Mouse (Mus musculus) hindbrain, embryonic 14.5 days (tissue): ENCODE results near the gene Aes. TPM values are rescaled to one million over a fixed set of nuclear protein-coding genes. Genes with fewer than 3 reads are reported as not detected.
A peak's percentile ranks its signal among the peaks of the same experiment; 100 is the strongest.

Source experiments
- ATAC-seq: fragments of 200-750 bp; cut with Nextera tagmentation; 2 replicates; pipeline ENCODE4 v1.8.0; 2017; ENCODE audit warnings: moderate number of reproducible peaks, mild to moderate bottlenecking, moderate TSS enrichment, moderate library complexity; ENCODE audit not compliant: low FRiP score
- DNase-seq: peaks from one replicate; pipeline ENCODE4 v3.0.0-alpha.2; 2015; ENCODE audit warnings: low spot score
- H3K27ac ChIP-seq: fragments of 300-500 bp; sonication (generic); 2 replicates; pipeline ENCODE4 v1.5.1; 2014; ENCODE audit warnings: mild to moderate bottlenecking, moderate library complexity
- H3K27me3 ChIP-seq: fragments of 300-500 bp; sonication (generic); 2 replicates; pipeline ENCODE4 v1.6.1; 2014; ENCODE audit warnings: mild to moderate bottlenecking, low read length, mixed read lengths; ENCODE audit not compliant: control insufficient read depth, insufficient read depth
- H3K36me3 ChIP-seq: fragments of 300-500 bp; sonication (generic); replicated peaks from 2 replicates; pipeline ENCODE4 v1.6.1; 2014; ENCODE audit not compliant: control insufficient read depth, insufficient read depth
- H3K4me1 ChIP-seq: fragments of 300-500 bp; sonication (generic); replicated peaks from 2 replicates; pipeline ENCODE4 v1.6.1; 2014; ENCODE audit warnings: antibody characterized with exemption, low read length, mixed read lengths; ENCODE audit not compliant: control insufficient read depth, insufficient read depth
- H3K4me2 ChIP-seq: fragments of 300-500 bp; sonication (generic); replicated peaks from 2 replicates; pipeline ENCODE4 v1.6.1; 2014; ENCODE audit warnings: mild to moderate bottlenecking, moderate library complexity
- H3K4me3 ChIP-seq: fragments of 300-500 bp; sonication (generic); replicated peaks from 2 replicates; pipeline ENCODE4 v1.5.1; 2014; ENCODE audit warnings: mild to moderate bottlenecking, low read length
- H3K9ac ChIP-seq: fragments of 300-500 bp; sonication (generic); 2 replicates; pipeline ENCODE4 v1.6.1; 2014
- H3K9me3 ChIP-seq: fragments of 300-500 bp; sonication (generic); 2 replicates; pipeline ENCODE4 v1.6.1; 2016; ENCODE audit warnings: low read length; ENCODE audit not compliant: control insufficient read depth
- WGBS: fragments of 180-500 bp; shearing (Covaris S2); extraction: QIAGEN DNeasy Blood & Tissue Kit; methylation state at CpG from one replicate; pipeline ENCODE4 v1.1.7; 2014; 5-methylcytosine and 5-hydroxymethylcytosine counted together
- polyA plus RNA-seq: library from polyadenylated mRNA; unstranded; fragments of >200 nt; fragmentation: Nextera tagmentation; extraction: Ambion mirVana; gene quantifications from 2 replicates; pipeline ENCODE4 v1.2.1, GENCODE M21; 2014

Gene Aes
- polyA plus RNA-seq, 1 experiment from 2014 or later: 524 TPM

DNA sequence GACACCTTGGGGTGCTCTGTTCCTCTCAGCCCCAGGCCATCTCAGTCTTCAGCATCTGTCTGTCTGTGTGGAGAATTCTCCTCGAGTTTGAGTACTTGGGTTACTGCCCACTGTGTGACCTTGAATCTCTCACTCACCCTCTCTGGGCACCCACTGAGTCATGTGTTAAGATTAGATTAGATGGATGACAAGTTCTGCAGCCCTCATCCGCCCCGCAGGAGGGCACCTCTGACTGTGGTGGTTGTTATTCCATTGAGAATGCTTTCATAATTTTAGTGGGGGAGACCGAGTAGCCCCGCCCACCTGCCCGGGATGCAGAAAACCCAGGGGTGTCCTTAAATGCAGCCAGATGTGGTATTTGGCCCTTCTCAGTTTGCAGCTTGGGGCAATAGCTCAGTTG, 4.2 kb downstream of the Aes start:
- Histone ChIP-seq H3K4me1 (peaks cover 36% of the 10 kb centered on the region), H3K9me3 (no peaks in the 10 kb centered on the region), H3K4me2 (peak overlapping the region; percentile 40; the same call in 1 of the 2 replicates), H3K27me3 (peaks cover 33% of the 10 kb centered on the region), H3K9ac (no peak overlapping the region), H3K4me3 (no peak overlapping the region), H3K36me3 (peaks cover 57% of the 10 kb centered on the region), H3K27ac (no peak overlapping the region)
- WGBS: 53% methylated on average over 6 of the region's 6 CpGs
- no peak for ATAC-seq
- no peak for DNase-seq

DNA sequence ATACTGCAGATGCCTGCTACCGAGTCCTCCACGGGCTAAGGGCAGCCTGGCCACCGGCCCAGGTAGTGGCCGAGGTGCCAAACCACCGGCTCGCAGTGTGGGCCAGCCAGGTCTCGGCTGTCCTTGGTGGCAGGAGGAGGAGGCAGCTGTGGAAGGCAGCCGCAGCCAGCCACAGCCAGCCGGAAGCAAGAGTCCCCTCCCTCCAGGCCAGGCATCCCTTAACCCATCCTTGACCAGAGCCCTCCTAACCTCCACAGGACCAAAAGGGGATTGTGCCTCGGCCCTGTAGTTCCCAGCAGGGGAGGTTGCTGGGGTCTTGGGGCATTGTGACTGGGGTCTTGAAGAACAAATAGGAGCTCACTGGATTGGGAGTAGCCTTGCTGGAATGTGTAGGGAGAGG, 4.9 kb downstream of the Aes start:
- DNase-seq (no peak), ATAC-seq (no peak)
- Histone ChIP-seq H3K4me3 (no peak overlapping the region; the same call in 1 of the 2 replicates), H3K27me3 (peaks cover 33% of the 10 kb centered on the region), H3K9me3 (no peaks in the 10 kb centered on the region), H3K4me1 (peaks cover 37% of the 10 kb centered on the region), H3K4me2 (peak overlapping the region; percentile 40), H3K9ac (no peak overlapping the region), H3K36me3 (peaks cover 57% of the 10 kb centered on the region), H3K27ac (no peak overlapping the region)
- 8% methylated on average over 10 of the region's 10 CpGs for WGBS

DNA sequence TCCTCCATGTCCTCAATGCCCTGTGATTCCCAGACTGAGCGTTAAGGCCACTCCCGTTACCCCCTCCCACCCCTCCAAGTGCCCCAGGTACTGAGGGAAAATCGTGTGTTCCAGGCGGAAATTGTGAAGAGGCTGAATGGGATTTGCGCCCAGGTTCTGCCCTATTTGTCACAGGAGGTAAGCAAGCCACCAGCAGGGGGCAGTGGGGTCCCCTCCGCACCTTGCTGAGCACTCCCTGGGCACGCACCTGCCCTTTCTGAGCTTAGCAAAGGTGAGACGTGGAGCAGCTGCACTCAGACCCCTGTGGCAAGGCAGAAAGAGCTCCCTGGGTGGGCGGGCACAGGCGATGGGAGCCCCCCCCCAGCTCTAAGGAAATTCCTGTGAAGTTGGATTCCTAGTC, 5.4 kb downstream of the Aes start:
- Histone ChIP-seq H3K27ac (no peak overlapping the region), H3K4me3 (no peak overlapping the region), H3K9ac (no peak overlapping the region), H3K4me1 (peaks cover 42% of the 10 kb centered on the region), H3K36me3 (peaks cover 57% of the 10 kb centered on the region), H3K4me2 (no peak overlapping the region), H3K9me3 (no peaks in the 10 kb centered on the region), H3K27me3 (peaks cover 33% of the 10 kb centered on the region)
- DNase-seq (no peak), ATAC-seq (no peak)
- 22% methylated on average over 10 of the region's 10 CpGs for WGBS

DNA sequence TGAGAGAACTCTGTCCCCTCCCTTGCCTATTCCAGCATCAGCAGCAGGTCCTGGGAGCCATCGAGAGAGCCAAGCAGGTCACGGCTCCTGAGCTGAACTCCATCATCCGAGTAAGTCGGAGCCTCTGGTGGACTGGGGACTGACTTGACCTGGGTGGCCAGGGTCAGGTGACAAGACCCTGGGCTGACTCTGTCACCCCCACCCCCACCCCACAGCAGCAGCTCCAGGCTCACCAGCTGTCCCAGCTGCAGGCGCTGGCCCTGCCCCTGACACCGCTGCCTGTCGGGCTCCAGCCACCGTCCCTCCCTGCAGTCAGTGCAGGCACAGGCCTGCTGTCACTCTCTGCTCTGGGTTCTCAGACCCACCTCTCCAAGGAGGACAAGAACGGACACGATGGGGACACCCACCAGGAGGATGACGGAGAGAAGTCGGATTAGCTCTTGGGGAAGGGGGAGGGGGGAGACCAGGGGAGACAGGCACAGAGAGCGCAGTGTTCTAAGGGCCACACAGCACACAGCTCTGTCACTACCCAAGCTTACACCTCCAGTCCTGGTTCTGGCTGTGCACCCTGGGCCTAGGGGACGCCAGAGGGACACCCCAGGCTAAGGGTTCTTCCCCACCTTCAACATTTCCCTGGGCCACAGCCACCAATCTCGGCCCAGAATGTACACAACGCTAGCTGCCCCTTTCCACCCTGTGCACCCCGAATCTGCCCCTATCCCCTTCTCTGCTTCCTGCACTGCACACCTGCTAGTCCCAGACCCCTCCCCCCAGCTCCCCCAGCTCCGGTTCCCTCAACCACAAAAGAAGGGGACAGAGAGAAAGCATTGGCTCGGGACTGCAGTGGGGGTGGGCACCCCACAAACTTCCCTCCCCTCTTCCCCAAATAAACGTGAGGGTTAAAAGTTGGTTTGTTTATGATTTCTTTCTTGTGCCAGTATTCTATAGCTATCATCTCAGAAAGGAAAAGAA, 6.3 kb downstream of the Aes start:
- Histone ChIP-seq H3K9me3 (no peaks in the 10 kb centered on the region), H3K27me3 (peaks cover 33% of the 10 kb centered on the region), H3K36me3 (peaks cover 57% of the 10 kb centered on the region), H3K4me1 (peaks cover 47% of the 10 kb centered on the region), H3K27ac (no peak overlapping the region), H3K9ac (no peak overlapping the region), H3K4me3 (no peak overlapping the region), H3K4me2 (no peak overlapping the region)
- 36% methylated on average over 20 of the region's 20 CpGs for WGBS
- ATAC-seq (no peak), DNase-seq (no peak)

DNA sequence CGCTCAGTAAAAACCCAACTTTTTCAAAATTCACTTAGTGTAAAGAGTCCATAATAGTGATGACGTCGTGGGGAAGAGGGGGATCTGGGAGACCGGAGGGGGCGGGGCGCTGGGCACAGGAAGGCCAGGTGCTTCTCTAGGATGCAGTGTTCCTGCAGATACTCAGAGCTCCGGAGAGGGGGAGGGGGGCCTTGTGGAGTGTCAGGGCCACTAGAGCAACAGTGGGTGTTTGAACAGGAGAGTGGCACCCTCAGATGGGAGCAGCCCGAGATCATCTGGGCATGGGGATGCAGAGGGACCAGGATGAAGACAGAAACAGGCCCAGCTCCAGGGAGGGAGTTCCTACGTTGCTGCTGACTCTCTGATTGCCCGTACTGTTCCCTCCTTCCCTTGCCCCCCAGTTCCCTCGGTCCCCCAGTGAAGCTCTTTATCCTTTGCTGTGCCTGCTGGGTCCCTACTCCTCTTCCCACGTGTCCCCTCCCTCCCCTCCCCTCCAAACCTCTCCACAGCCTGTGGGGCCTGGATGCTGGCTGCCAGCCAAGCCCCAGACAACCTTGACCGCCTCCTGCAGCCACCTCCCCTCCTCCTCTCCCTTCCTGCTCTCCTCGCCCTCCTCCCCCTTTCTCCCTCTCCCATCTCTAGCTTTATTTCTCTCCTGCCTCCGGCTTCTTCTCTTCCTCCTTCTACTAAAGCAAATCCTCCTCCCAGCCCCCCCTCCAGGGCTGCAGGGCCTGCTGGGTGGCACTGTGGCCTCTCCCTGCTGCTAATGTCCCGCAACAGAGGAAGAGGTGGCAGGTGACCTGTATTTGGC, 9.3 kb downstream of the Aes start:
- H3K9me3 ChIP-seq: no peaks in the 10 kb centered on the region
- peaks cover 43% of the 10 kb centered on the region for H3K4me1 ChIP-seq
- peaks cover 50% of the 10 kb centered on the region for H3K27me3 ChIP-seq
- WGBS: 10% methylated on average over 16 of the region's 16 CpGs
- H3K9ac ChIP-seq: no peak overlapping the region
- ATAC-seq (no peak), DNase-seq (peak; percentile 55)
- H3K27ac ChIP-seq: no peak overlapping the region
- no peak overlapping the region for H3K4me3 ChIP-seq
- peak overlapping the region; percentile 15; the same call in 1 of the 2 replicates for H3K4me2 ChIP-seq
- H3K36me3 ChIP-seq: peaks cover 35% of the 10 kb centered on the region

DNA sequence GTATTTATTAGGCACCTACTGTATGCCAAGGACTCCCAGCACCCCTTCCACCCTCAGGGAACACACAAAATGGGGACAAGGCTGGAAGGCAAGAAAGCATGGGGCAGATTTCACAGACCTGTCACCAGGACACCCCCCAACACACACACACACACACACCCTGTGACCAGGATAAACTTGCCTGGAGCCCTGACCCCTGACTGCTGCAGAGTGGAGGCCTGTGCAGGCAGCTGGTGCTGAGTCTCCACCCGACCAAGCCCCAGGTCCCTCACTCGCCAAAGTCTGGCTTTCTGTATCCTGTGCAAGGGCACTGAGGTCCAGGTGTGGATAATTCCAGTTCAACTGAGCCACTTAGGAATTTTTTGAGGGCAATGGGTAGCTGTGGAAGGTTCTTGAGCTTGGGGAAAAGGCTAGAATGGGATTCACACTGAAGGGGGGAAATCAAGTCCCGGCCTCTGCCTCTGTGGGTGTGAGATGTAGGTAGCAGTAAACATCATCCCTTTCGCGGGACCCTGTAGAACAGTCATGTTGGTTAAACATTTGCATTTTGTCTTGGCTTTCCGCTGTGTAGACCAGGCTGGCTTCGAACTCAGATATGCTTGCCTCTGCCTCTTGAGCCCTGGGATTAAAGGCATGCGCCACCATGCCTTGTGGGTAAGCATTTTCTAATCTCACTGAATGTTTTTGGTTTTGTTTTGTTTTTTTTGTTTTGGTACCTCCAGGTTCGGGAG, 10.4 kb downstream of the Aes start:
- Histone ChIP-seq H3K27ac (peak overlapping the region; percentile 84), H3K4me2 (peak overlapping the region; percentile 63; the same call in 1 of the 2 replicates), H3K27me3 (peaks cover 60% of the 10 kb centered on the region)

DNA sequence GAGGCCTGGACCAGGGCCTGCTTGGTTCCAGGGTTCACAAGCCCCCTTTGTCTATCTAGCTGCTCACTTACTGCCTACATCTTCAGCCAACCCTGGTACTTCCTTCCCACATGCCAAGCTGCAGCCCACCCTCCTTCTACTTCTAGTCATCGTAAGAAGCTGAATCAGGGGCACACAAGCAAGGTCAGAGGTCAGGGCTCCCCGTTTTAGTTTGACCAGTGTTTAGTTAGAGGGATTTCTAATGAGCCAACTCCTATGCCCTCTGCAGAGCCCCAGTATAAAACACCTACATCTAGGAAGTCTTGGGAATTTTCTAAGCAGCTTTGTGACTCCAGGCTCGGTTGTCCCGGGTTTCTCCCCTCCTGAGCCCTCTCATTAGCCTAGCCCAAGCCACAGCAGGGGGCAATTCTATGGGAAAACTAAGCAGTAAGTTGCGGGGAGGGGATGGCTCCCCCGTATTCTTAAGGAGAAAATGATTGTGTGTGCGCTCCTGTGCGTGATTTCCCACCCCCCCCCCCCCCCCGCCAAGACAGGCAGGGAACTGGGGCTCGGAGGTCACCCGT, 11.0 kb downstream of the Aes start:
- WGBS: 0% methylated on average over 8 of the region's 11 CpGs
- Histone ChIP-seq H3K9ac (no peak overlapping the region), H3K27ac (peak overlapping the region; percentile 84), H3K4me3 (peak overlapping the region; percentile 31), H3K36me3 (peaks cover 24% of the 10 kb centered on the region), H3K4me2 (peak overlapping the region; percentile 63), H3K4me1 (peaks cover 44% of the 10 kb centered on the region), H3K27me3 (peaks cover 56% of the 10 kb centered on the region), H3K9me3 (no peaks in the 10 kb centered on the region)
- ATAC-seq (peak; percentile 17), DNase-seq (peak; percentile 67)

More for the DNA sequence above, 10.4 kb downstream of the Aes start:
- Histone ChIP-seq H3K9me3 (no peaks in the 10 kb centered on the region), H3K9ac (no peak overlapping the region), H3K4me3 (no peak overlapping the region), H3K4me1 (peaks cover 39% of the 10 kb centered on the region), H3K36me3 (peaks cover 29% of the 10 kb centered on the region)
- ATAC-seq (no peak), DNase-seq (no peak)
- WGBS: 46% methylated on average over 9 of the region's 9 CpGs

DNA sequence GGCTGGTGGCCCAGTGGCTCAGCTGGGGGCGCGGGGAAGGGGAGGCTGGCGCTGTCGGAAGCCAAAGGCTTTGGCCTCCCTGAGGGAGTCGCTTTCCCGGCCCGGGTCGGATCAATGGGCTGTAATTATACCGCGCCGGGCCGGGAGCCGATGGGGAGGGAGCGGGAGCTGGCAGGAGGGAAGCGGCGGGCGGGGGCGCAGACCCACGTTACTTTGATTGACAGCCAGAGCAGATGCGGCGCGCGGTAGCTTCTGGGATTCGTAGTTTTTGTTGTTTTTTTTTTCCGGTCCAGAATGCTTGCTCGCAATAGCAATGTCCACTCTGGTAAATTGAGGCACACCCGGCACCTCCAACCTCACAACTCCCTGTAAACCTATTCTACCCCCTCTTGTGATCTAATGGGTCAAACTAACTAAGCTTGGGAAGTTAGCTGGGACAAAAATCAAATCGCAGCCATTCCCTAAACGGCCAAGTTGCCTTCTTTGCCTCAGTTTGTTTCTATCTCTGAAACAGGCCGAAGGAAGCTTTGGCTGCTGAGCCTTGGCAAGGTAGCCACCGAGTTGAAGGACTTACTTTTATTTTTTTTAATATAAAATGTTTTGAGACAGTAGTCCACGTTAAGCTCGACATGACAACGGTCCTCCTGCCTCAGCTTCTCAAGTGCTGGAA, 11.7 kb downstream of the Aes start:
- Histone ChIP-seq H3K9ac (peak overlapping the region; percentile 6; the same call in 1 of the 2 replicates), H3K27ac (peak overlapping the region; percentile 84), H3K36me3 (peaks cover 17% of the 10 kb centered on the region), H3K4me1 (peaks cover 51% of the 10 kb centered on the region), H3K4me3 (peak overlapping the region; percentile 31), H3K9me3 (no peaks in the 10 kb centered on the region), H3K27me3 (peaks cover 53% of the 10 kb centered on the region), H3K4me2 (peak overlapping the region; percentile 63)
- under 1% methylated on average over 33 of the region's 34 CpGs for WGBS
- ATAC-seq: peak; percentile 65
- peak; percentile 97 for DNase-seq
